Mouse (Mus musculus): ENCODE data around the gene Adnp.

Gene Adnp

DNA sequence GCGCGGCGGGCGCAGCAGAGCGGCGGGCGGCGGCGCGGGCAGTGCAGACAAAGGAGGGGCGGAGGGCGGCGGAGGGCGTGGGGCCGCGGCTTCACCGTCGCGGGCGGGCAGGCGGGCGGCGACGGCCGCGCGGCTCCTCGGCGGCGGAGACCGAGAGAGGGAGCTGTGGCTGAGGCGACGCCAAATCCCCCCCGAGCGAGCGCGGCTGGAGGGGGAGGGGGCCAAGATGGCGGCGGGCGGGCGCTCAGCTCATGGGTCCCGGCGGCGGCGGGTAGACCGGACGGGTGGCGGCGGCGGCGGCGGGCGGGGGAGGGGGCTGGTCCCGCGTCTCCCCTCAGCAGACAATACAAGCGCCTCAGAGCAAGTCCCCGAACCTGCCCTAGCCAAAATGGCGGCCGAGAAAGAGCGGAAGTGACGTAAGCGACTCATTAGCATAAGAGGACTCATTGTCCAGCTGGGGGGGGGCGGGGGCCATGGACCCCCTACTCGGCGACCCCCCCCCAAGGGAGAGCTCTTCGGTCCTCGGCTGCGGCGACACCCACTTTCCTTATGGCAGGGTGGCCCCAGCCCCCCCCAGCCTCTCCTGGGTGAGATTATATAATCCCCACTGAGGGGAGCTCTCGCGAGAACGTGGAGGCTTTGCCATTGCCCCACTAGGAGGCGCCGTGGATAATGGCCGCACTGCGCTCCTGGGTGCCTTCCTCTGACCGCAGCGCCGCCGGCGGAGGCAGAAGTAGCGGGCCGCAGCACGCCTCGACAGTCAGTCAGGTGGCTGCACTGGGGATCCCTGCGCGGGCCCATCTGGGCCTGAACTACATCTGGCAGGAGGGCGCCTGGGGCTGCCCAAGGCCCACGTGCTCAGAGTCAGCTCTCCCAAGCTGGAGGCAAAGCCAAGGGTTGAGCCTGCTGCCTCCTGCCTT is at the start of gene Adnp:
TSS of gene Adnp (minus strand) at position 388 of the 920 bp plus-strand sequence.
- peak; percentile 98 for DNase-seq

DNA sequence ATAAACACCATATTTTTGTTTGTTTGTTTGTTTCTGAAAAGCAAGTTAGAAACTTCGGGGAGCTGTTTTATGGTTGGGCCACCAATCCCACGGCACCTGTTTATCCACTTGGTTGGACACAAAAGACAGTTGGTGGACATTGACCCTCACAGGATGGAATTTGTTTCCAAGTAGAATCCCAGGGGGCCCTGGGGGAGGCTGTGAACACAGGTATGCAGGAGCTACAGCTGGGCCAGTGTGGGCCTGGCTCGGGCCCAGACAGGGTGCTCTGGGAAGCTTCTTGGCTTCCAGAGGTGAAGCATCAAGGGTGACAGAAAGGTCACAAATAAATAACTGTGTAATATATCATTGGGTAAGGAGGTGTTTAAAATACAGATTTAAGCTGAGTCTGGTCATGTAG is 49.6 kb upstream of the Adnp start:
- no peak for DNase-seq

DNA sequence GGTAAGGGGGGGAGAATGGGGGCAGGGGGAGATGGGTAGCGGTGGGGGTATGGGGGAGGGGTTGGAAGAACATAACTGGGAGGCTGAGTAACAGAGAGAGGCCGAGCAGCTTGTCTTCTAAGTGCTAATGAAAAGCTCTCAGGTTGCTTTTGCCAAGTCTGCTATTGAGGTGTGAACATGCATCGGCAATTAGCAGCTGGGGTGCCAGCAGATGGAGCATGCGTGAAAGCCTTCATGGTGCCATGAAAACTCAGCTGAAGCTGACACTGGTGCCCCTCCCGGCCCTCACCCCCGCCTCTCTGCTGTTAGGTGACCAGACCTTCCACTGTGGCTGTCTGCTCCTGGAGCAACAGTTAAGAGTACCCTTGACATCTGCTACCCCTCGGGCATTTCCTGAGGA is 46.9 kb upstream of the Adnp start:
- DNase-seq = no peak

DNA sequence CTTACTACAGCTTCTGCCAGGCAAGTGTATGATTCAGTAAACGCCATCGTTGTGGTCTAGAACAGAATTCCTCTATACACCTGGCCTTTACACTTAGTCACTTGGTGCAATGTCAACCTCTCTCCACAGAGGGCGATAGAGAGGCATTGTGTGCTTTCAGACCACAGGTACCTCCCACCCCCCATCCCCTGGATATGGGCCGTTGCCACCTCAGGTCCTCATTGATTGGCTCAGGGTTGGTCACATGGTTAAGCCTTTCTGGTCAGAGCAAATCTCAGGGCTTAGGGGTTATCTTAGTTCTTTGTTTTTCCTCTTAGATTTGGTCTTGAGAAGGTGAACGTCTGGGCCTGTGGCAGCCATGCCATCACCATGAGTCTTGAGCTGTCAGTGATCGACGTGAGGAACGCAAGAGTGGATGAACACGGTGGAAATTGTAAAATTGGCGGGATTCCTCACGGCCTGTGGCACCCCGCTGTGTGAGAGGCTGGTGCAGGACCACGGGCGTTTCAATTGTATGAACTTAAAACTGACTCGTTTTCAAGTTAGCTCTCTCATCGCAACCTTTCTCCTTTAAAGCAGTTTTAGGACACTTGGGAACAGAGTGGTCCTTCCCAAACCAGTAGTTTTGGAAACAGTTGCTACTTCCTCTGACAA is 45.9 kb upstream of the Adnp start:
- peak; percentile 40 for DNase-seq

DNA sequence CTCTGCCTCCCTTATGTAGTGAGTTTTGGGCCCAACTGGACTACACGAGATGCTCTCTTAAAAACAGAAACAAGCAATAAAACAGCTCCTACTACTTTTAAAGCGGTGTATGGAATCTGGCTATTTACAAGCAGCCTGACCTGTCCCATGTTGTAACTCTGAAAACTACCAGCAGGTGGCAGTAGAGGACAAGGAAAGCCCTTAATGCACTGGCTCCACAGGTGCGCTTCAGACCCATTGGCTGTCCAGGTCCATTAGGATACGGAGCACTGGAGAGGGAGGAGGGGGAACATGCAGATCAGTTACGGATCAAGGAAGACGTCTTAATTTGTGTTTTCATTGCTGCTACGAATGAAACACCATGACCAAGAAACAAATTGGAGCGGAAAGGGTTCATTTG is 43.4 kb upstream of the Adnp start:
- peak; percentile 79 for DNase-seq

DNA sequence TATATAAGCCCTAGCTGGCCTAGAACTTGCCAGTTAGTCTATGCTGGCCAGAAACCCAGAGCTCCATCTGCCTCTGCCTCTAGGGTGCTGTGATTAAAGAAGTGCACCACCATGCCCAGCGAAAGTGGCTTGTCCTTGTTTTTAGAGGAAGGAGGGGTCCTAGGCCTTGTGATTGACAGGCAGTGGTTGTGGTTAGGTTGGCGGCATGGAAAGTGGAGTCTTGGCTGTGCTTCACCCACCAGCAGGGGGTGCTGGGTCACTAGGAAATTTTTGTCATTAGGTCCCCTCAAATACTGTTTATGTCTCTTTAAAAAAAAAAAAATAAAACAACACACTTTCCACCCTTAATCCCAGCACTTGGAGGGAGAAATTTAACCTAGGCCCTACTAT is 41.9 kb upstream of the Adnp start:
- peak; percentile 29 for DNase-seq

DNA sequence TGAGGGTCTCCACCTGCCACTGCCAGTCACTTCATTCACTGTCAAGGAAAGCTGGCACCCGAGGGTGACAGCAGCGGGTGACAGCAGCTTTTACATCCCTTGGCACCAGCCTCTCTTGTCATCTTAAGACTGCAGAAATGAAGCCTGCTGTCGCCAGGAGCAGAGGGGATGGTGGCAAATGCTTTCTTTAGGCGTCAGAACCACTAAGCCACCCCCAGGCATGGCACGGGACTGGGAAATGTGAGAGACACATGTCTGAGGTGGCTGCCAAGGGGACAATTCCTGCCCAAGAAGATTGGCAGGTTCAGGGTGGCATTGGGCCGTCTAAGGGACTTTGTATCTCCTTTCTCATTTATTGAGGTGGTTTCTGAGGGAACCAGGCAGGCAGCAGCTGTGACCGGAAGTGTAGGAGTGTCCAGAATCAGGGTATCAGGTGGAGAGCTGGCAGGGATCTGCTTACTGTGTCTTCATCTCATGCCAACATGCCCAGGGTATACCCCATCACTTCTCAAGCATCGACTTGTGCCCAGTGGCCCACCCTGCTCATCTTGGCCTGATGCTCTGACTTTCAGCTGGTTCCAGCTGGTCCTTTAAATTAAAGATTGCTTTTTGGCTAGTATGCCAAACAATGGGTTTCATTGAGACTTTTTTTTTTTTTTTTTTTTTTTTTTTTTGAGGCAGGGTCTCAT is 41.4 kb upstream of the Adnp start:
- DNase-seq = no peak

DNA sequence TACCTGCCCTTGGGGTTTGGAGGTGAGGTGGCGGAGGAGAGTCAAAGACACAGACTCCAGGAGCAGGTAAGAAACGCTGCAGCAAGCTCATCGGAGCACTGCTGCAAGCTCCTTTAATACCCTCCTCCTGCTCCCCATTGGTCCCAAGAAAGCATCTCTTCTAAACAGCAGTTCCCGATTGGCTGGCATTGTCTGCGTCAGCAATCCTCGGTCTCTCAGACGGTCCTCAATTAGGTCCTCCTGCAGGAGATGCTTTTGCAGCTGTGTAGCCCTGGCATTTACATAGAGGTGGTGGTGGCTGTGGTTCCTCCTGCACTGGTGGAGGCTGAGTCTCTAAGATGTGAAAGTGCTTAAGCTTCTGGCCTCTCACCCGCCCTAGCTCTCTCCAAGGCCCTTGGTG is 38.7 kb upstream of the Adnp start:
- no peak for DNase-seq

DNA sequence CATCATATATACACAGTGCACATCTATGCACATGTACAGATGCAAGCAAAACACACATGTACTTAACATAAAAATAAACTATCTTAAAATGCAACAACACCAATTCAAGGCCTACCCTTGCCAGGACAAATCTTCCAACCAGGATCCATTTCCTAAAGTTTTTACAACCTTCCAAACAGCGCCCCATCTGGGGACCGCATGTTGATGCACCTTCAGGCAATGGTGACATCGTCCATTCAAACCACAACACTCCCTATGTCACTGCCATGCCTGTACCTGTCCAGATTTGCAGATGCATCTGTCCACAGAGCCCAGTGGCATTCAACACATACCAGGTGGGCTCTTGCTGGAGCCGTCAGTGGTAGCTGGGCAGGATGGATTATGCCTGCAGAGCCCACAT is 36.4 kb upstream of the Adnp start:
- no peak for DNase-seq

DNA sequence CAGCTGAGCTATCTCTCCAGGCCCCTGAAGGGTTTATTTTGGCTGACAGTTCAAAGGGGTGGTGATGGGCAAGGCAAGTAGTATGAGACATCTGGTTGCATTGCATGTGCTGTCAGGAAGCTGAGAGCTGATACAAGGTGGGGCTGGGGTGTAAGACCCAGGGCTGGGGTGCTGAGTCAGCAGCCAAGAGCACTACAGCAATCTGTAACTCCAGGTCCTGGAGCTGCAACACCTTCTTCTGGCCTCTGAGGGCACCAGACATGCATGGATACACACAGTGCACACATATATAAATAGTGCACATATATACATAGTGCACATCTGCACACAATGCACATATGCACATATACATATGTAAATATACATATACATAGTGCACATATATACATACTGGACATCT is 35.9 kb upstream of the Adnp start:
- no peak for DNase-seq

DNA sequence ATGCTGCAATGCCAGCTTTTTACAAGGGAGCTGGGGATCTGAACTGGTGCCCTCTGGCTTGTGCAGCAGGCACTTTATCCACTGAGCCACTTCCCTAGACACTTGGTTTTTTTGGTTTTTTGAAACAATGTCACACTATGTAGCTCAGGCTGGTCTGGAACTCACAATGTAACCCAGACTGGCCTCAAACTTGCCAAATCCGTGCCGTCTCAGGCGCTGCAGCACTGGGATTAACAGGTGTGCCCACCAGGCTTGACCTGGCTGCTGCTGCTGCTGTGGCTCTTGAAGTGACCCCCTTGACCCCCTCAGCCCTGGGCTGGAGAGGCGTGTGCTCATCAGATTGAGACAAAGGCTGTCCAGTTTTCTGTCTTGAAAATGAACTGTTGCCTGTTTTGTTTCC is 31.4 kb upstream of the Adnp start:
- no peak for DNase-seq

DNA sequence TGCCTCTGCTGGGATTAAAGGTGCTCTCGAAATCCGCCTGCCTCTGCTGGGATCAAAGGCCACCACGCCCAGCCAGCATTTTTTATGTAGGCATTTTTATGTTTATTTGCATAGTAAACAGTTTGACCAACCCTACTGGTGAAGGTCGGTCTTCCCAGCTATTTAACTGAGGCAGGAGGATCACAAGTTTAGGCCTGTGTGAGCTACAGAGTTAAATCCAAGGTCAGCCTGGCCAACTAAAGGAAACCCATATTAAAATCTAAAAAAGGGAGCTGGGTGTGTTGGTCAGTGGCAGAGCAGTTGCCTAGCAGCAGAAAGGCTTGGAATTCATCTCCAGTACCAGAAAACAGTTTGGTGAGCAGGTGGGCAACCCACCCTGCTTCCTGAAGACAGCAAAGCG is 26.4 kb upstream of the Adnp start:
- no peak for DNase-seq

DNA sequence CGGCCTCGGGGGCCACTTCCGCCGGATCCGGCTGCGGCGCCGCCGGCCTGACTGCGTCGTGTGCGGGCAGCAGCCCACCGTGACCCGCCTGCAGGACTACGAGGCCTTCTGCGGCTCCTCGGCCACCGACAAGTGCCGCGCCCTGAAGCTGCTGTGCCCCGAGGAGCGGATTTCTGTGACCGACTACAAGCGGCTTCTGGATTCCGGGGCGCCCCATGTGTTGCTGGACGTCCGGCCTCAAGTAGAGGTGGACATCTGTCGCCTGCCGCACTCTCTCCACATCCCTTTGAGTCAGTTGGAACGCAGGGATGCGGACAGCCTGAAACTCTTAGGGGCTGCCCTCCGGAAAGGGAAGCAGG is 24.5 kb upstream of the Adnp start:
- no peak for DNase-seq

DNA sequence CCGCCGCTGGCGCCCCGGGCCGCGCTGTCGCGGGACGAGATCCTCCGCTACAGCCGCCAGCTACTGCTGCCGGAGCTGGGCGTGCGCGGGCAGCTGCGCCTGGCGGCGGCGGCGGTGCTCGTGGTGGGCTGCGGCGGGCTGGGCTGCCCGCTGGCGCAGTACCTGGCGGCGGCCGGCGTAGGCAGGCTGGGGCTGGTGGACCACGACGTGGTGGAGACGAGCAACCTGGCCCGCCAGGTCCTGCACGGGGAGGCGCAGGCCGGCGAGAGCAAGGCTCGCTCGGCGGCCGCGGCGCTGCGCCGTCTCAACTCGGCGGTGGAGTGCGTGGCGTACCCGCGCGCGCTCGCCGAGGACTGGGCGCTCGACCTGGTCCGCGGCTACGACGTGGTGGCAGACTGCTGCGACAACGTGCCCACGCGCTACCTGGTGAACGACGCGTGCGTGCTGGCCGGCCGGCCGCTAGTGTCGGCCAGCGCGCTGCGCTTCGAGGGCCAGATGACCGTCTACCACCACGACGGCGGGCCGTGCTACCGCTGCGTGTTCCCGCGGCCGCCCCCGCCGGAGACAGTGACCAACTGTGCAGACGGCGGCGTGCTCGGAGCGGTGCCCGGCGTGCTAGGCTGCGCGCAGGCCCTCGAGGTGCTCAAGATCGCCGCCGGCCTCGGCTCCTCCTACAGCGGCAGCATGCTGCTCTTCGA is 24.0 kb upstream of the Adnp start:
- DNase-seq = peak; percentile 16

DNA sequence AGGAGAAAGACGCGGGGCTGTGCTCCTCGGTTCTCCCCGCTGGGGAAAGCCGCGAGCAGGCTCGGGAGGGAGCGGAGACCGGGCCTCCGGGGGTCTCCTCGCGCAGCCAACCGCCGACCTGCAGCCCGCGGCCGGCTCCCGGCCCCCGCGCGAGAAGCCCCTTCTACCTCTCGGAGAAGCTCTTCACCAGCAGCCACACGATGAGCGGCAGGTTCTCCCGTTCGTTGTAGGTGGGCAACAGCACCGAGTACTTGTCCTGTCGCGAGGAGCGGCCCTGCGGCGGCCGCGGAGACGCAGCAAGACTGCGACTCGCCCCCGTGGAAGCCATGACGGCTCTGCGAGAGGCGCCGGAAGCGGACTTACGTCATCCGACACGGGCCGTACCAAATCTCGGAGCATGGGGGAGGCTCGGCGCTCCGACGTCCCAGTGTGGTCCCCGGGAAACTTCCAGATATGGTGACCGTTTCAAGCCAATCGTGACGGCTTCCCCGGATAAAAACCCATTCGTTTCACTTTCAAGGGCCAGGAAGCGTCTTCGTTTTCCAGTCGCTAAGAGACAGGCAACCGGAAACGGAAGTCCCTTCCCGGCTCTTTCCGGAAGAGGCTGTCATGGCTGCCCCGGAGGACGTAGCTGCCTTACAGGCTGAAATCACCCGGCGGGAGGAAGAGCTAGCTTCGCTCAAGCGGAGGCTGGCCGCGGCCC is 23.3 kb upstream of the Adnp start, which contains the start of the genes Gm20716, Dpm1 and Mocs3:
TSS of gene Gm20716 (minus strand) at position 339 of the 703 bp plus-strand sequence.
TSS of gene Dpm1 (minus strand) at position 566 of the 703 bp plus-strand sequence.
TSS of gene Mocs3 (plus strand) at position 597 of the 703 bp plus-strand sequence.
- DNase-seq = peak; percentile 85

DNA sequence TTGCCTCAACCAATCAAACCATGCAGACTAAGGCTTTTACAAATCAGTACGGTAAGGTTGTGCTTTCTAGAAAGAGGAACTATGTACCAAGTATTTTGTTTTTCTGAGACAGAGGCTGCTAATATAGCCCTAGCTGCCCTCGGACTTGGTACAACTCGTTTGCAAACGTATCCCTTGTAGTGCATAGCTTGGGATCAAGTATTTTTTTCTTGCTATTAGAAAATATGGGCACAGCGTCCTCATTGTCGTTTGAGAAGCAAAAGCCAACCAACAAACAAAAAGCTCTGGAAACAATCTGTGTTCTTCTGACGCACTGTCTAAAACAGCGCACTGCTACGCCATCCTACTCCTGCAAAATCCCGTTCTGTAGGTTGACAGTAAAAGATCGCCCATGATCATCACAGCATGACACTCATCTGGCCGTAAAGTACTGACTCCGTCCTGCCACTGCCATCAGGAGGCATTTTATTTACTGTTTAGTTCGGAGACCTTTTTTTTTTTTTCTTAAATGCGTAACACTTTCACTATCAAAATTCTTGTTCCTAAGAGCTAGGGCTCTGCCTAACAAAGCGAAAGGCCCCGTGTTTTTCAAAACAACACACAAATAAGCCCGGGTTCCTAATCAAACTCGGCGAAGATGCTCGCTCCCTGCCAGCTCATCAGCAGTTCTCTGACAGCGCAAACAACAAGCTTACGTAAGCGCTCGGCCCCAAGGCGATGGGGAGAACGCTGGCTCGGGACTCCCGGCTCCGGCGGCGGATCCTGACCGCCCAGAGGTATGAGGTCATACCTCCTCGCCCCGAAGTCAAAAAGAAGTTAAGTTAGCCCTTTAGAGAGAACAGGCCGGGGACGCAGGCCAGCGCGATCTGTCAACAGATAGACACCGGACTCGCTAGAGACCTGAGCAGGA is 22.5 kb upstream of the Adnp start:
- DNase-seq = no peak

DNA sequence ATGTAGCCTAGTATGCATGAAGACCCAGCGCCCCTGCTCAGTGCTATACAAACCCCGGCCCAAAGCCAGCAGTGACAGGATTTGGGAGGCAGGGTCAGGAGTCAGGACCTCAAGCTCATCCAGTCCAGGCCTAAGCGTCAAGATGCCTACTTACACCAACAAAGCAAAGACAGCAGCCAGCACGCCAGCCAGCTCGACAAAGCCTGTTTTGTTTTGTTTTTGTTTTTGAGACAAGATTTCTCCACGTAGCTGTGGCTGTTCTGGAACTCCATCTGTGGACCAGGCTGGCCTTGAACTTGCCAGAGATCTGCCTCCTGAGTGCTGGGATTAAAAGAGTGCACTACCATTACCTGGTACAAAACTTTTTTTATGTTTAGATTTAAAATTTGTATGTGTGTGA is 16.4 kb upstream of the Adnp start:
- DNase-seq = no peak

DNA sequence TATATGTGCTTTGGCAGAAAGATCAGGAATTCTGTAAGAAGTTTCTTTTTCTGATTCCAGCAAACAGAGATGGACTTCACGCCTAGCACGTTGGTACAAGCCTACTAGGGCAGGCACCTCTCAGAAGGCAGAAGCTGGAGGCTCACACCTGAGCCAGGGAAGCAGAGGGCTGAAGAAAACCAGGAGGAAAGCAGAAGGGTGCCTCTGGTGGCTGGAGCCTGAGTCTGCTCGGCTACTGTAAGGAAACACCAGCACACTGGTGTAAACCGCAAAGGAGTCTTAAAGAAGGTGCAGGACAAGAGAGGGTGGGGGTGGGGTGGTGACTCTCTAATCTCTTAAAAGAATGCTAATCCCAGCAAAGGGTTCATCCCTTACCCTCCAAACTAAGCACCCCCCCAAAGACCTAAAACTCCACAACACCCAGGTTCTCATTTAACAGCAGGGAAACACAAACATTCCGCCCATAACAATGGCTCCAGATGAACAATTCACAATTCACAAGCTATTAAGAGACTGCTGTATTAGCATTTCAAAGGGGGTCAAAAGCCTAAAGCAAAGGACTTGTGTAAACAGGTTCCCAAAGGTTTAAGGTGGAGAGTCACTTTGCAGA is 7.0 kb upstream of the Adnp start:
- DNase-seq = no peak

DNA sequence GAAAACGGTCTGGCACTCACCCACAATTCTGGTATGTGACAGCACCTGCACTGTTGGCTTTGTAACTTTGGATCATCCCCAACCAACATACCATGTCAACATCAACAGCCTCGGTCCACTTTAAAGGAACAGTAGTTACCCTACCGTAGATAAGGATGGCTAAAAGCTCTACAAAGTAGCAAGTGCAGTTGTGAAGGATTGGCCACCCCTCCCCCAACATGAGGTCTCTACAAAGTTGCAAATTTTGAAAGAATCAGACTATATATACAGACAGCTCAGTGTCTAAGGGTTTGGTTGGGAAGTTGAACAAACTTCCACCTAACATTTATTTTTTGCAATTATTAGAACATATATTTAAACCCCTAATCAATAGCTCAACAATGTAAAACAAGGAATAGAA is 971 bp upstream of the Adnp start:
- no peak for DNase-seq

DNA sequence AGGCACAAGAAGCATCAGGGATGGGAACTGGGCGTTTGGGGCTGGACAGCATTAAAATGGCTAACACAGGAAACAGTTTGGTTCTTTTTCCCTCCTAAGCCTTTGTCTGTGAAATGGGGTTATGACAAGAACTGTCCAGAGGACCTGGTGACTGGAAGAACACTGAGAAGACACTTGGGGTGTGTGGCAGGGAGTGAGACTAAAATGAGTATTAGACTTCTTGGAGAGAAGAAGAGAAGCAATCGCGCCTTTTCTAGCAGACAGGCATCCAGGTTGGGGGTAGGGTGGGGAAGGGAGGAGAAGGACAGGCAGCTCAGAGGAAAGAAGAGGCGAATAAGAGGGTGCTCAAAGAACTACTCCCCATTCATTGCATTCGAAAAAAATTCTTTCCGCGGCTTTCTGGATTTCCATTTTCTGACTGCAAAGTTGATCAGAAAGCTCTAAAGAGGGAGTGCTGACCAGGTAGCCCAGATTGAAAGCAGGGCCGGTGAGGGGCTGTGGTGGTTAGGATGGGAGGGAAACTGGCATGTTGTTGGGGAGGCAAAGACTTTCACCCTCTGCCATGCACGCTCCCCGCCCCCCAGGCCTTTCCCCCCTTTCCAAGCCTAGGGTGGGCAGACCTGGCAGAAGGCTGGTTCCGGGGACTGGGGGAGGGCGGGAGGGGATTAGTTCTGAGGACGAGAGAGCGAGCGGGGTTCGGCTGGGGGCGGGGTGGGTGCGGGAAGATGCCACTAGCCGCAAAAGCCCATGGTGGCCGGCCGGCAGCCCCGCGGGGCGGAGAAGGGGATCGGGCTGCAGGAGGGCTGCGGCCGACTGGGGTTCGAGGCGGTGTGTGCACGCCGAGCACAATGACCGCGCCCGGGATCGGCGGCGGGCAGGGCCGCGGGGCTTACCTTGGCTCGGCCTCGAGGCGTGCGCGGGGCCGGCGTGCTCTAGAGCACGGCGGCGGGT is 956 bp downstream of the Adnp start:
- peak; percentile 52 for DNase-seq
